Mouse (Mus musculus): ENCODE data around the gene Ddost.
A peak's percentile ranks its signal among the peaks of the same experiment; 100 is the strongest.

The Ddost gene

DNA sequence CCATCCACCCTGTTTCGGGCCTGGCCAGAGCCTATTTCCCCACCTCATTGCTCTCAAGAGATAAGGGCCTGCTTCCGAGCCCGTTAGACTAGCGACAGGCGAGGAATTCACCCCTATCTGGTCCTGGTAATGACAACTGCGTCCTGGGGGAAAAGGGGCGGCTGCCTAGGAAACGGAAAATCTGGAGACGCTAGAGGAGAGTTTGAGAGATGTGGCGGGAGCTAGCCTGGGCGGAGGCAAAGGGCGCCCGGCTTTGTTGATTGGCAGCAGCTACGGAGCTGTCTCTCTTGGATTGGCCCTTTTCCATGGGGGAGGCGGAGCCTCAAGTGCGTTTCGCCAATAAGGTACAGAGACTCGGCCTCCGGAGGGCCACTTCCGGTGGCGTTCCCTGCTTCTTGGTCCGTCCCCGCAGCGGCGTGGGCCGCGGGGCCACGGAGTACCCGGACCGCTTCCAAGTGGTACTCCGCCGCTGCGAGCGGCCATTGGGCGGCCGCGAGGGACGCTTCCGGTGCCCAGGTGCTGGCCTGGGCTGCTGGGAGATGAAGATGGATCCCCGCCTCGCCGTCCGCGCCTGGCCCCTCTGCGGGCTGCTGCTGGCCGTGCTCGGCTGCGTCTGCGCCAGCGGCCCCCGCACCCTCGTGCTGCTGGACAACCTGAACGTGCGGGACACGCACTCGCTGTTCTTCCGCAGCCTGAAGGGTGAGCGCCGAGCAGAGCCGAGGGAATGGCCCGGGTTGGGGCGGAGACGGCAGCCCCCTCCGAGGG is at the start of gene Ddost:
Gene Ddost, plus strand, starts transcription at position 391 of the 765 bp plus-strand sequence.
- DNase-seq (ENCODE audit: extremely low spot score, low read depth, low spot score) = peak; percentile 98

DNA sequence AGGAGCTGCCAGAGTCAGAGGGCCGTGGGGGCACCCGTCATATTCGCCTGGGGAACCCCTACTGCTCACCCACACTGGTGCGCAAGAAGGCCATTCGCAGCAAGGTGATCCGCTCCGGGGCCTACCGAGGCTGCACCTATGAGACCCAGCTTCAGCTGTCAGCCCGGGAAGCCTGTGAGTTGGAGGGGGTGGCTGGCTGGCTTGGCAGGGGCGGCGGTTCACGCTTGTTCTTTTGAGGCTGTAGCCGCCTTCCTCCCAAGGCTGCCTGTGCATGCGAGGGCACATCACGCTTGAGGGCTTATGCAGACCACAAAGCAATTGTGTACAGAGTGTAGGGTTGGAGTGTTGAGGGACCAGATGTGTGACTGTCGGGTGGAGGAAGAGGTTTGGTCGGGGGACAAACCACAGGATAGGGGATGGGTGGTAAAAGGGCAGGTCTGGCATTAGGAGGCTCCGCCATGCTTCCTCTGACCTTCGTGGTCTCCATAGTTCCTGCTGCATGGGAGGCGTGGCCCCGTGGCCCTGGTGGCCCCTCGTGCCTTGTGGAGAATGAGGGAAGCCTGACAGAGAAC is 47.3 kb upstream of the Ddost start:
- no peak for DNase-seq (ENCODE audit: extremely low spot score, low read depth, low spot score)

DNA sequence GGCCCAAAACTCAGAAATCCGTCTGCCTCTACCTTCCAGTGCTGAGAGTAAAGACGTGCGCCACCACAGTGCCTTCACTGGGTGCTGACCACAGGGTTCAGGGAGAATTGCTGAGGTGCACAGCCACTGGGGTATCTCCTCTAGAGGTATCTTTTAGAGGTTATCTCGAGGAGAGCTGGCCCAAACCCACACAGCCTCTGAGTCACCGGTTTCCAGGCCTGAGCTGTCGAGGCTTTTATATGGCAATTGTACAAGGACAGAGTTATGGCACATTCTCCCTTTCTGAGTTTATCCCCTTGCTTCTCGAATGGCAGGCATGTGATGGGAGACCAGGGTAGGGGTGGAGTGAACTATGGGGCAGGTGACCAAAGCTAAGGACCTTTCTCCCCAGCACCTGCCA is 45.9 kb upstream of the Ddost start:
- no peak for DNase-seq (ENCODE audit: extremely low spot score, low read depth, low spot score)

DNA sequence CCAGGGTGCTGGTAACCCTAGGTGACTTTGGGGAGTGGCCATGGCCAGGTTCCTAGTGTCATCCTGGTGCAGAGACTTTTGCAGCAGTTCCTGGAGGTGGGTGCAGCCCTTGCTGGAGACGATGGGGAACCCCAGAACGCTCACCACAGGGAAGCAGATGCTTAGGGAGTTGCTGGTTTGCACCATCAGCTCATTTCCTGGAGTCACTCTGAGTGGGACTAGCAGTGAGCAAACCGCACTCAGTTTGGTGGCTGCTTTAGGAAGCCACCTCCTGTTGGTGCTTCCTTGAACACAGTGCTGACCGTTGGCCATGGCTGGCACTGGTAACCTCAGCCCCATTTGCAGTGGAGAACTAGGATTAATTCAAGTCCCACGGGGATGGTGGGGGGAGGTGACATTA is 45.0 kb upstream of the Ddost start:
- no peak for DNase-seq (ENCODE audit: extremely low spot score, low read depth, low spot score)

DNA sequence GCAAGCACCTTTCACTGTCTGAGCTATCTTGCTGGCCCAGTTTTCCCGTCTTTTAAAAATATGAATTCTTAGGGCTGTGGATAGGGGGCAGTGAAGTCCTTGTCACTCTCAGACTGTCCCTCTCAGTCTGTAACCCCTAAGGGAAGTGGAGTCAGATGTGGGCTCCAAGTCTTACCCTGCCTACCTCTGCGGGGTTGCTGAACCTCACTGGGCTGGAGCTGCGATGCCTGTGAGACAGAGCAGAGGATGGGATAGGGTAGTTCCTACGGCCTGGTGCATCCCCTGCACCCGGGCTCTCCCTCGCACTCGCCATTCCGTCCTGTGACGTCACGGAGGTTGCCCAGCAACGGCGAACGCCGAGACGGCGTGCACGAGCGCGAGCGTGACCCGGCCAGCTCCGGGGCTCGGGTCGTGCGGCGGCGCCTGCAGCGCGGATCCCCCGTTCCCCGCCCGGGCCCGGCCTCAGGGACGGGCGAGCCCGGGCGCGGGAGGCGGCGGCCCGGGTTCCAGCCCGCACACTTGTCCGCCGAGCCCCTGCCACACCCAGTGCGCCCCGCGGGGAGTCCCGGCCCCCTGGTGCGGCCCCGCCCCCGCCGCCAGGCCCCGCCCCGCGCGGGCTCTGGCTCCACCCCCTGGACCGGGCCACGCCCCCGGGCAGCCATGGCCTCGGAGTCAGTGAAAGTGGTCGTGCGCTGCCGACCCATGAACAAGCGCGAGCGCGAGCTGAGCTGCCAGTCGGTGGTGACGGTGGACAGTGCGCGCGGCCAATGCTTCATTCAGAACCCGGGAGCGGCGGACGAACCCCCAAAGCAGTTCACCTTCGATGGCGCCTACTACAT is 42.5 kb upstream of the Ddost start:
- DNase-seq (ENCODE audit: extremely low spot score, low read depth, low spot score) = peak; percentile 69

DNA sequence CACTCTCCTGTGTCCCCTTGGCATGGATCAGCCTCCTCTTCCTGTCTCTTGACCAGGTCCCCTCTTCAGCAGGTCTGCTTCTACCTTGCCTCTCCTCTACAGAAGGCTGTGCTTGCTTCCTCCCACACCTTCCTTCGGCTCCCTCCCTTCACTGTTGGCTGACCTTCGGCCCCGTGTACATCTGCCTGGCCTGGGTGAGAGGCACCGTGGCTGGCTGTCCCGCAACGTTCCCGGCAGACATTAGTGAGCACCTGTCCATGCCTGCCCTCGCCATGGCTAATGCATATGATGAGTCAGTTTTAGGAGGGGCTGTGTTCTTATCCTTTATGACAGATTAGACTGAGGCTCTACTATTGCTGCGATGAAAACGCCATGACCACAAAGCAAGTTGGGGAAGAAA is 36.7 kb upstream of the Ddost start:
- DNase-seq (ENCODE audit: extremely low spot score, low read depth, low spot score) = no peak

DNA sequence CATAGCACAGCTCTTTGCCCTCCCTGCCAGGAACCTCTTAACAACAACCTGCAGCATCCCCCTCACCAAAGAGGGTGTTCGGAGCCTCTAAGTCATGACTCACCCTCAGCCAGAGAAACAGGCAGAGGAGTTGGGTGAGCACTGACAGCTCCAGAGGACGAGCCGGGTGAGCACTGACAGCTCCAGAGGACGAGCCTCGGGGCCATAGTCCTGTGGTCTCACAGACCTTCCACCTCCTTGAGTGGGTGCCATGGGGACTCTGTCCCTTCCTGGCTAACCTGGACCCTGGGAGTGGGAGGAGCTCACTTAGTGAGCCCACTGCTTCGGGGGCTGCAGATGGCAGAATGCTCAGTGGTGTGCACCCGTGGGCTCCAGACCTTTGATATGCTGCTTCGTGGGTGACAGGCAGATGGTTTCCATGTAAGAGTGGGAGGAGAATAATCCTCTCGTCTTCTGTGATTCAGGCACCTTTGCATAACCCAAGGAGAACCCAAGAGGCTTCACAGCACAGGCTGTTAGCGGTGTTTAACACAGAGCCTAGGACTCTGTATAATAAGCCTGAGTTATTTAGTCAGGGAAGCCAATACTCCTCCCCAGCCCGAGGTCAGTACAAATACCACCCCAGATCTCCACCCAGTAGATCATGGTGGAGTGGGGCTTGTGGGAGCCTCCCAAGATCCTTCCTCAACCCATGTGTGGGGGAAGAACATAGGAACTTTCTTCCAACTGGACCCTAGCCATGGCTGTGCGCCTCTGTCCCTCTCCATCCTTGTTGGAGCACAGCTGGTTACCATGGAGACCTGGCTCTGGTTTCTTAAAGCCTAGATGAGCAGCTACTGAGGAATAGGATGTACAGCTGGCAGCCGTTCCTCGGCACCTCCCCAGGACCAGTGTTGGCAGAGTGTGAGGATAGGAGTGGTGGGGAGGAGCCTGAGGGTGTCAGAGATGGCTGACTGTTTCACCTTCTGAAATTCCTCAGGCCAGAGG is 32.2 kb upstream of the Ddost start:
- no peak for DNase-seq (ENCODE audit: extremely low spot score, low read depth, low spot score)

DNA sequence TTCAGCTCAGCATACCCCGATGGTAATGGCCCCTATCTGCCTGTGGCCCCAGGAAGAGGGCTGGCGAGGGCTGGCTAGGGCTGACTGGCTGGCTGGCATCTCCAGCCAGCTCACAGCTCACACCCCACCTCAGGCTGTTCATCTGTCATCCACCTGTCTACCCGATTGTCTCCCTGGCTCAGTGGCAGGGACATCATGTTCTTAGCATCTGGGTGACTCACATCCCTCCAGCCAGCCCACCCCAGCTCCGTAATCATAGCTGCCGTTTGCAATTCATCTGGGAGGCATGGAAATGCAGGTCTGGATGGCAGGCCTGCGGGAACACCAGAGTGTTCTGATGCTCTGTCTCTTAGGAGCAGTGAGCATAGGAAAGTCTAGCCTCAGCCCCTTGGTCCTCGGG is 26.2 kb upstream of the Ddost start:
- DNase-seq (ENCODE audit: extremely low spot score, low read depth, low spot score) = no peak

DNA sequence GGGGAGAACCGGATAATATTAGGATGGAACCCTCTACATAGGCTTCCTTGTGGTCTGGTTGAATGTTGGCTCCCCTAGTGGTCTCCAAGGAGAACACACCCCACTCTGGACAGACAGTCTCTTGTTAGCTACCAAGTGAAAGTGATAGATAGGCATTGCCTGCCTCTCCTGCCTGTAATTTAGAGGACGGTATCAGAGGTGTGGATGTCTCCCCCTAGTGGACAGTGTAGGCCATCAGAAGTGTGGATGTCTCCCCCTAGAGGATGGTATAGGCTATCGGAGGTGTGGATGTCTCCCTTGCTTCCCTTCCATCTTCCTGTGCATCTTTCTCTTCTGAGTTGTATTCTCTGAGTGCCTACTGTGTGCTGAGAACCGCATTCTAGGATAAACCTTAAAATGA is 21.7 kb upstream of the Ddost start:
- DNase-seq (ENCODE audit: extremely low spot score, low read depth, low spot score) = peak; percentile 82

DNA sequence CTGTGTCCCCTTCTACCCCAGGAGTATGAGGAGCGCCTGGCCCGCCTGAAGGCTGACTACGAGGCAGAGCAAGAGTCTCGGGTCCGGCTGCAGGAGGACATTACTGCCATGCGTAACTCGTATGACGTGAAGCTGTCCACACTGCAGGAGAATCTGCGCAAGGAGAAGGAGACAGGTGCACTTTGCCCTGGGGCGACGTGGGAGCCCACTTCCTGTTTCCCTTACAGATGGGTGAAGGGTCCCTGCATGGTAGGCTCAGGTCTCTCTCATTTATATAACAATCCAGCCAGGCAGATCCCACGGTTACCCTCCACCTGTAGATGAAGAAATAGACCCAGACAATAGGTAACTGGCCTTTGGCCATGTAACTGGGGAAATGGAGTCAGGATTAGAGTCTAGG is 18.1 kb upstream of the Ddost start:
- DNase-seq (ENCODE audit: extremely low spot score, low read depth, low spot score) = no peak

DNA sequence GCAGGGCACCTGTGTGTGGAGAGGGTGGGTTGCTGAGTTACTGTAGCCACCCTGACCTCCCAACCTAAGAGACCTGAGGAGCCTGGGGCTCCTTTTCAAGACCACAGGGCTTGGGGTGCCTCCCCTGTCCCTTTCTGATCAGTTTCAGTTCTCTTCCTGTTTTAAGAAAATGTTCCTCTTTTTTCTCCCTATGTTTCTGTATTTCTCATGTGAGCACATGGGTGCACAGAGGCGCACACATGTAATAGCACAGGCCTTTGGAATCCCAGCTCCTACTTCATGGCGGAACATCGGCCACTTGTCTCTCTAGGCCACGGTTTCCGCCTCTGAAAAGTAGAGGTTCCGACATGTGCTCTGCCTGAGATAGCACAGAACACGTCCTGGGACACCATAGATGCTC is 15.8 kb upstream of the Ddost start:
- DNase-seq (ENCODE audit: extremely low spot score, low read depth, low spot score) = no peak

DNA sequence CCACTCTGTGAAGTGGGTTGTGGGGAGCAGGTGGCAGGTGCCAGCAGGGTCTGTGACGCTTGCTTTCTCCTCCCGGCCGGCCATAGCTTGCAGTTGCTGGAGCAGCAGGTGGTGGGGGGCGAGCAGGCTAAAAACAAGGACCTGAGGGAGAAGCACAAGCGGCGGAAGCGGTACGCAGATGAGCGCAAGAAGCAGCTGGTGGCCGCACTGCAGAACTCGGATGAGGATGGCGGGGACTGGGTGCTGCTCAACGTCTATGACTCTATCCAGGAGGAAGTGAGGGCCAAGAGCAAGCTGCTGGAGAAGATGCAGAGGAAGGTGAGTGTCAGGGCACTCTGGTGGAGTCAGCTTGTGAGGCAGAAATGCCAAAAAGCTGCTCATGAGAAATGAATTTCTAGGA is 12.5 kb upstream of the Ddost start:
- DNase-seq (ENCODE audit: extremely low spot score, low read depth, low spot score) = no peak

DNA sequence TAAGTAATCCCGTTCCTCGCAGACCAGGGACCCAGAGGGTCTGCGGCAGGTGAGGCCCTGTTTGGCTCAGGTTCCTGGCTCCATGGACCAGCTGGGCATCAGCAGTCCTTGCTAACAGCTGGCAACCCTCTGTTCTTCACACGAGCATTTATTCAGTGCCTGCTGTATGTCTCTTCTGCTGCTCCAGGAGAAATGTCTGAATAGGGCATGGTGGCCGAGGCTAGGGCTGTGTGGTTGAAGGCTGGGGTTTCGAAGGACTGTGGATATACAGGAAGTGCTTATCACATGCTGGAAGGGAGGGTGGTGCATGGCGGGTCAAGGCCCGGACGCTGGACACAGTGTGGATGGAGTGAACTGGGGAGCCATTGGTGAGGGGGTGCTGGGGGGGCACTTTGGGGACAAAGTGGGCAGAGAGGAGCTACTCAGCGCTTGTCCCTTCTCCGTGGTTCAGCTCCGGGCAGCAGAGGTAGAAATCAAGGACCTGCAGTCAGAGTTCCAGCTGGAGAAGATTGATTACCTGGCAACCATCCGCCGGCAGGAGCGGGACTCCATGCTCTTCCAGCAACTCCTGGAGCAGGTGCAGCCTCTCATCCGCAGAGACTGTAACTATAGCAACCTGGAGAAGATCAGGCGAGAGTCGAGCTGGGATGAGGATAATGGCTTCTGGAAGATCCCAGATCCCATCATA is 11.1 kb upstream of the Ddost start:
- DNase-seq (ENCODE audit: extremely low spot score, low read depth, low spot score) = no peak

DNA sequence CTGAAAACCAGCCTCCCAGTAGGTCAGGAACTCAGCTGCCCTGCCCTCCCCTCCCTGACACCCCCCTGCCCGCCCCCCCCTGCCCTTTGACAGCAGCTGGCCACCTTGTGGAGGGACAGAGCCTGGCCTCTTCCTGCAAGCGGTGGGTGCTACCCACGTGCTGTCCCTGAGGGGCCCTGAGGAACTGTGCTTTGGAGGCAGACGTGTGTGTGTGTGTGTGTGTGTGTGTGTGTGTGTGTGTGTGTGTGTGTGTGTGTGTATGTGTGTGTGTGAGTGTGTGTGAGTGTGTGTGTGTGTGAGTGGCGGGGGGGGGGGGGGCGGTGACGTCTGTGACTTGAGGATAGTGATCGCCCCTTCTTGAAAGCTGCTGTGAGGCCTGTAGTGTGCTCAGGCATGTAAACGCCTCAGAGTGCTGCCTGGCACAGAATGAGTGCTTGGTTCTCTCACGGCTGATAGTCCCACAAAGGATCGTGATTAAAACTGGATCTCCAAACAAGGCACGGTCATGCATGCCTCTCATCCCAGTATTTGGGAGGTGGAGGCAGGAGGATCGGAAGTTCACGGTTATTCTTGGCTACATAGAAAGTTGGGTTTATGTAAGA is 10.5 kb upstream of the Ddost start:
- no peak for DNase-seq (ENCODE audit: extremely low spot score, low read depth, low spot score)

DNA sequence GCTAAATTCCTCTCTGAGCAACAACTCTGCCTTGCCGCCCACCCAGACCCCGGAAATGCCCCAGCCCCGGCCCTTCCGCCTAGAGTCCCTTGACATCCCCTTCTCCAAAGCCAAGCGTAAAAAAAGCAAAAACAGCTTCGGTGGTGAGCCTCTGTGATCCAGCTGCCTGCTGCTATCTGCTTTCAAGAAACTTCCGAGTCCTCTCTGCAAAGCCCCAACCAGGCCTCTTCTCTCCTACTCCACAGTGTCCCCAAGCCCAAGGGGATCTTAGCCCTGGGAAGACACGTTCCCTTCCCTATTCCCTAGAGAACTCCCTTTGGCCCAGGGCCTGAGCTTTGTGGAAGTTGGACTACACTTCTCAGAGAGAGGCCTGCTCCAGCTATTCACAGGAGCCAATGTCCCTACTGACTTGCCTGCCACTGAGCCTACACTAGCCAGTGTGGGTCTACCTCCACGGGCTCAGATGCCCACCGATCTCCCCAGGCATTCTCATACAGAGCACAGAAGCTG is 3.2 kb upstream of the Ddost start:
- no peak for DNase-seq (ENCODE audit: extremely low spot score, low read depth, low spot score)

DNA sequence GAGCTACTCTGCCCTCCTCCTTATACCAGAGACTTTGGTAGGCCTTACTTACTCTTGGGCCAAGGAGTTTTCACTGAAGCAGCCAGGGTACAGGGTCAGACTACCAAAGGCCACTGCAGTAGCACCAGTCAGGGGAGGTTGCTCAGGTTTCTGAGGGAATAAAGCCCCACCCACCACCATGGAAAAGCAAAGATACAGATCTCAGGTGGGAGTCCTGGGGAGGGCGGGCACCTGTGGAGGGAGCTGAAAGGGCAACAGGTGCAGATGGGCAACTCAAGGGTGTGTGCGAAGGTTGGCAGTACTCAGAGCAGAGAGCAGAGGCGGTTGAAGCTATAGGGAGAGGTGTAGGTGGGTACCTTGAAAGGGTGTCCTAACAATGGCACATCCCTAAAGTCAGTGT is 1.5 kb upstream of the Ddost start:
- DNase-seq (ENCODE audit: extremely low spot score, low read depth, low spot score) = no peak

DNA sequence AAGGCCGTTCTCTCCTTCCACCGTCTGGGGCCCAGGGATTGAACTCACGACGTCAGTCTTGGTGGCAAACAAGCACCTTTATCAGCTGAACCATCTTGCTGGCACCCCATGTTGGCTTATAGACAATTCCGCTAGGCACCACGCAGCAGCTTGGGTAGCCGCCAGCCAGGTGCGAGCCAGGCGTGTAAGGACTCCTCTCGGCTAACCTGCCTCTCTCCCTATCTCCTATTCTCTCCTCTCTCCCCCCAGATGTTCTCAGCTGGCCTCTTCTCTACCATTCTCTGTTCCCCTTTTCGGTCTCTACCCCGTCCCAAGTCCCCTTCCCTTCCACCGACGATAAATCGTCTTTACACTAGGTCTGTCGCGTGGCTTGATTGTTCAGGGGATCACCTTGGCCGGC is 788 bp upstream of the Ddost start:
- DNase-seq (ENCODE audit: extremely low spot score, low read depth, low spot score) = no peak

DNA sequence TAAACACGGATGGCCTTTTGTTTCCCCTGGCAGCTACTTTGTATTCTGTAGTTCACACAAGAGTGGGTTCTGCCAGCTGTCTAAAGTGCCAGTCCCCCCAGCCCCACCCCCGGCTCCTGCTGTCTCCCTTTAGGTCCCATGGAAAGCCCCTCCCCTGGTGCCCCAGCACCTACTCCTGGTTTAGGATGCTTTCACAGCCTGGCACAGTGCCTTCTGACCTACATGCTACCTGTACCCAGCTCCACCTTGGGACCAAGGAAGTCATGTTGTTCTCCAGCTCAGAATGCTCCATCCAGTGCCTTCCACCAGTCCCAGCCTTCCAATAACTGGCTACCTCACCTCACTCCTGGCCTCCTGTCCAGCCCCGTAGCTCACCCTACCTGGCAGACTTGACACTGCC is 2.5 kb downstream of the Ddost start:
- no peak for DNase-seq (ENCODE audit: extremely low spot score, low read depth, low spot score)

DNA sequence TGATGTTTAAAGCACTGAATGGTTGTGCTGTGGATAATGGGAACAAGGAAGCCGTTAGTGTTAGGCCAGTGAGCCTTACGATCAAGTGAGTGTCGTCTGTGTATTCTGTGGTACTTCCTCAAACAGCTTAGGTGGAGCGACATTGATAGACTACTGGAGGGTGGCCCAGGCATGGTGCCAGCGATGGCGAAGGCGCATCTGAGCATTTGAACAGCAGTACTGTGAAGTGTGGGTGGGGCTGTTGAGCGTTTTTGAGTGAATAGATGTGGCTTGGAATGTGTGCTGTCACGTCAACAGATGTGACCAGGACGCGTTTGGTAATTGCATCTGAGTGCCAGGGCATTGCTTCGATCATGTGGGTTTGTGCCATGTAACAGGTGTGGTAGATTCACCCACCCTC is 3.2 kb downstream of the Ddost start:
- DNase-seq (ENCODE audit: extremely low spot score, low read depth, low spot score) = no peak

All from hindlimb bud, embryonic 11.5 days (tissue).